Mouse (Mus musculus): ENCODE measurements at regions not wholly inside any gene's neighbourhood (a gene's known extent, or its start where the extent isn't known, plus 50 kb on each side); places are given as distances from the start of the nearest gene placed in this dataset.

DNA sequence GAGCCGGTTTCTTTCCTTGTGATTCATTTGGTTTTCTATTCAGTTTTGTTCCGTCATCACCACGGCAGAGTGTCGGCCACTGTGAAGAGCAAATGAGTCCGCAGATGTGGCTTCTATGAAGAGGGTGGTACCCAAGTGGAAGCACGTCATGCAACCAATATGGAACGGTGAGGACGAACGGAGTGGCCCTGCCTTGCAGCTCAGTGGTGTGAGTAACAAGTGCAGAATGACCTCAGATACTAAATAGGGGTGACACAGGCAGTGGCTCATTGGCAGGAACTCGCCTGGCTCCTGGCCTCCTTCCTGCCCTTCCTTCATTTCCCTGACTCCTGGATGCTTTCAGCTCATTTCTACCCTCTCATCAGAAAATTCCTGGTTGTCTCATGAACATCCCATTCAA lies 60.6 kb upstream of the Podxl start:
- TF ChIP-seq CTCF (IDR thresholded peaks at IDR 0.05; ENCODE audit: low read depth) (no peak), EP300 (IDR thresholded peaks at IDR 0.05; ENCODE audit: low read depth) (no peak)
